Mouse (Mus musculus) heart, postnatal 4 days (tissue): Measurements from ENCODE around the gene Psme1. TPM values are rescaled to one million over a fixed set of nuclear protein-coding genes. Genes with fewer than 3 reads are reported as not detected.

Source experiments
- DNase-seq: peaks from one replicate; pipeline ENCODE4 v3.0.0; 2021
- total RNA-seq, 2 experiments: library from RNA; stranded (reverse); gene quantifications; 2 replicates each; pipeline ENCODE4 v1.2.3; 2021

The Psme1 gene
- total RNA-seq, 2 experiments from 2014 or later: 232 to 244 TPM

DNA sequence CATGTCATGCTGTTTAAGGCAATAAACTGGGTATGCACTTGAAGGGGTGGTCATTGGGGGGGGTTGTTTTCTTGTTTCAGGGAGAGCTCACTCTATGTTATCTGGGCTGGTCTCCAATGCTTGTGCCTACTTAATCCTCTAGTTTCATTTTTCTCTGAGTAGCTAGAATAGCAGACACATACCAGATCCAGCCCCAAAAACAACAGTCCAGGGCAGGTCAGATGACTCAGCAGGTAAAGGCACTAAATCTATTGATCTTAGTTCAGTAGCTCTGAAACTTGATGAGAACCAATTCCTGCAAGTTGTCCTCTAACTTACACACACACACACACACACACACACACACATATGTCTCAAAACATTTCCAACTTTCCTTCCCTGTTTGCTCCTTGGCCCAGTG, 6.2 kb upstream of the Psme1 start:
- no peak for DNase-seq

GRCm38 (mm10) chr14:55575302-55575701, 2.6 kb upstream of the Psme1 start, which contains the start of gene Fitm1:
Gene Fitm1, plus strand, starts transcription at chr14:55575617.
- DNase-seq: peak; percentile 73

DNA sequence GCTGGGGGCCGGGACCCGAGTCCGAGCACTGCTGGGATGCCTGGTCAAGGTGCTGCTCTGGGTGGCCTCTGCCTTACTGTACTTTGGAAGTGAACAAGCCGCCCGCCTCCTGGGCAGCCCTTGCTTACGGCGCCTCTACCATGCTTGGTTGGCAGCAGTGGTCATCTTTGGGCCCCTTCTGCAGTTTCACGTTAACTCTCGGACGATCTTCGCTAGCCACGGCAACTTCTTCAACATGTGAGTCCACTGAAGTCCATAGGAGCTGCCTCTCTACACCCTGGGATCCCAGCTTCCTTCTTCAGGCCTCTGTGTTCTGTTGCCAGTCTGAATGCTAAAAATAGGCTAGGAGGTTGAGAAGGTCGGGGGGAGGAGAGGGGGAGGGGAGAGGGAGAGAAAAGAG, 2.2 kb upstream of the Psme1 start:
- DNase-seq: peak; percentile 44

DNA sequence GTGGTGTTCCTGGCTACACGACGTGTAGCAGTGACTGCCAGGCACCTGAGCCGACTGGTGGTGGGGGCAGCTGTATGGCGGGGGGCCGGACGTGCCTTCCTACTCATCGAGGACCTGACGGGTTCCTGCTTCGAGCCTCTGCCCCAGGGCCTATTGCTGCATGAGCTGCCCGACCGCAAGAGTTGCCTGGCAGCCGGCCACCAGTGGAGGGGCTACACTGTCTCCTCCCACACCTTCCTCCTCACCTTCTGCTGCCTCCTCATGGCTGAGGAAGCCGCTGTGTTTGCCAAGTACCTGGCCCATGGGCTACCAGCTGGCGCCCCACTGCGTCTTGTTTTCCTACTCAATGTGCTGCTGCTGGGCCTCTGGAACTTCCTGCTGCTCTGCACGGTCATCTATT, 1.5 kb upstream of the Psme1 start:
- peak; percentile 61 for DNase-seq

DNA sequence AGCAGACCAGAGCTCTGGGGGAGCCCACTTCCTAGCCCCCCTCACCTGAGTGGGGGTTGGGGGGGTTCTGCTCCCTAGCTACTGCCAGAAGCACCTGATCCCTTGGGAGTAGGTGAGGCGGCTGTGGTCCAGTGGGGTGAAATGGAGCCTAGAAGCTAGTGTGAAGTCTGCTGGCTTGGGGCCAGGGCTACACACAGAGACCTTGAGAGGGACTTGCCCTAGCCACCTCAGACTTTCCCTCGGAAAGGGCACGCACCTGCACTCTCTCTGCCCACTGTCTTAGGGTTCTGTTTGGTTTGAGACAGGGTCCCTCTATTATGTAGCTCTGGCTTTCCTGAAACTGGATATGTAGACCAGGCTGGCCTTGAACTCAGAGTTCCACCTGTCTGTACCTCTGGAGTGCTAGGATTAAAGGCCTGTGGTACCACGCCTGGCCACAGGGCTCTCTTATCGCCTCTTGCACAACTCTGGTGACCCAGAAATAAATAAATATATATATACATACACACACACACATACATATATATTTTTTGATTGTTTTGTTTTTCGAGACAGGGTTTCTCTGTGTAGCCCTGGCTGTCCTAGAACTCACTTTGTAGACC, 846 bp downstream of the Psme1 start:
- DNase-seq: peak; percentile 69

DNA sequence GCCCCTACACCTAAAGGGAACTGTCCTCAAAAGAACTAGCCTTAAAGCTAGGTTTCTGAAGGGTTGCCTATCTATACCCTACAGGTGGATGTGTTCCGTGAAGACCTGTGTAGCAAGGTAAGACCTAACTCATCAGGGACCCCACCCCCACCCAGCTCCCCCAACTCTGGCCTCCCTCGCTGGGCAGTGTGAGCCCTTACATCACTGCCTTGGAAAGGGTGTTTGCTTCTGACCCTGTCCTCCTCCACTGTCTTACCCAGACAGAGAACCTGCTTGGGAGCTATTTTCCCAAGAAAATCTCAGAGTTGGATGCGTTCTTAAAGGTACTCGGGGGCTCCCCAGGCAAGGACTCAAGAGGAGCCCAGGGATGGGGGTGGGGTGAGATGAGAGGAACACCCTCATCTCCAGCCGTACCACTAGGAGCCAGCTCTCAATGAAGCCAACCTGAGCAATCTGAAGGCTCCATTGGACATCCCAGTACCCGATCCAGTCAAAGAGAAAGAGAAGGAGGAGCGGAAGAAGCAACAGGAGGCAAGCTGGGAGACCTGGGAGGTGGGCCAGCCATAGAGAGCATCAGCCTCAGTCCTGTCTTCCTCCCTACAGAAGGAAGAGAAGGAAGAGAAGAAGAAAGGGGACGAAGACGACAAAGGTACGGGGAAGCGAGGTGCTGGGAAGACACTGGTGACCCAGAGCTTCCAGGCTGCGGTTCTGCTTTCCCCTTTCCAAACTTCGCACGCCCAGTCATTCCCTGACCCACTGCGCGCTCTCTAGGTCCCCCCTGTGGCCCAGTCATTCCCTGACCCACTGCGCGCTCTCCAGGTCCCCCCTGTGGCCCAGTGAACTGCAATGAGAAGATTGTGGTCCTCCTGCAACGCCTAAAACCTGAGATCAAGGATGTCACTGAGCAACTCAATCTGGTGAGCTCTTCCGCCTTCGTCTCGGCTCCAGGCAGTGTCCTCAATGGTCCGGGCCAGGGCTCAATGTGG, 1.9 kb downstream of the Psme1 start:
- no peak for DNase-seq

- DNase-seq: no peak
Observed at GRCm38 (mm10) chr14:55580731-55581130, 2.8 kb downstream of the Psme1 start.

GRCm38 (mm10) chr14:55581981-55582681, 4.2 kb downstream of the Psme1 start:
- no peak for DNase-seq

- DNase-seq: no peak
Observed at GRCm38 (mm10) chr14:55584303-55584701, 6.4 kb downstream of the Psme1 start.

GRCm38 (mm10) chr14:55584702-55585565, 7.0 kb downstream of the Psme1 start, which contains the start of gene Emc9:
Gene Emc9, minus strand, starts transcription at chr14:55585302.
- peak; percentile 75 for DNase-seq

GRCm38 (mm10) chr14:55585566-55585960, 7.6 kb downstream of the Psme1 start:
- DNase-seq: no peak

DNA sequence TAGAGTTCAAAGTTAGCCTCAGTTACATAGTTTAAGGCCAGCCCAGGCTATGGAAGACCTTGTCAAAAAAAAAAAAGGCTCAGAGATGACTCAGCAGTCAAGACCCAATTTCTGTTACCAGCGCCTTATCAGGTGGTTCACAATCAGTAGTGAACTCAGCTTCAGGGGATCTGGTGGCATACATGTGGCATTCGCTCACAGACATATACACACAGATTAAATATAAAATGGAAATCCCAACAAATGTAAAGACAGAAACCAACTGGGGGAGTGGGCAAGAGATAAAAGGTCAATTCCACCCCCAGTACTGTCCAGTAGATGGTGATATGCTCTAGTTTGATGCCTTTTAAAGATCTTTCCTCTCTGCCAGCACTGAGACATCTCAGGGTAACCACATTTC, 8.2 kb downstream of the Psme1 start:
- no peak for DNase-seq

GRCm38 (mm10) chr14:55589271-55589670, 11.3 kb downstream of the Psme1 start:
- DNase-seq: no peak

GRCm38 (mm10) chr14:55589771-55590448, 12.0 kb downstream of the Psme1 start:
- no peak for DNase-seq

DNA sequence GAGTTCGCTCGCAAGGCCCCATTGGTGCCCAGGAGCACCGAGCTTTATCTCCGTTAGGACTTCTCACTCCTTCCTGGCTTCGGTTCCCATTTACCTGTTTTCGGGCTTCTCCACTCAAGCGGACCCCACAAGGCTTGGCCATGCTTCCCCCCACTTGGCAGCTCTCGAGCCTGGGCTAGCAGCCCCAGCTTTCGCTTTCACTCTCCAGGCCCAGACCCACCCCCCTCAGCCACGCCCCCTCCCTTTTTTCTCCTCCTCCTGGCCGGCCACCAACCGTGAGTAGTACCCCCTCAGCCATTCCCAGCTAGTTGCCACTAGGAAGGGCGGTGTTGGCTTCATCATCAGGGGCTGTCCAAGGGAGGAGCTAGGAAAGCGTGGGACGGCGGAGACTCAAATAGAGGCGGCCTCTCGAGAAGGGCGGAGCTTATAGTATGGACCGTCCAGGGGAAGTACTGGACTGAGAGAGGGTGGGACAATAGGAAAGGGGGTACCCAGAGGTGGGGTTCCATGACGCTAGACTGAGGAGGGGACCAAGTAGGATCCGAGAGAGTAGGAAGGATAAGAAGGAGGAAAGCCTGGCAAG, 12.9 kb downstream of the Psme1 start, which contains the start of gene Psme2:
TSS of gene Psme2 (minus strand) at position 366 of the 583 bp plus-strand sequence.
- DNase-seq: peak; percentile 95

- peak; percentile 95 for DNase-seq
Observed at GRCm38 (mm10) chr14:55591331-55591891, 13.5 kb downstream of the Psme1 start, which contains the start of gene Rnf31. Gene Rnf31, plus strand, starts transcription at chr14:55591708.

GRCm38 (mm10) chr14:55592226-55592625, 14.3 kb downstream of the Psme1 start:
- DNase-seq: no peak

DNA sequence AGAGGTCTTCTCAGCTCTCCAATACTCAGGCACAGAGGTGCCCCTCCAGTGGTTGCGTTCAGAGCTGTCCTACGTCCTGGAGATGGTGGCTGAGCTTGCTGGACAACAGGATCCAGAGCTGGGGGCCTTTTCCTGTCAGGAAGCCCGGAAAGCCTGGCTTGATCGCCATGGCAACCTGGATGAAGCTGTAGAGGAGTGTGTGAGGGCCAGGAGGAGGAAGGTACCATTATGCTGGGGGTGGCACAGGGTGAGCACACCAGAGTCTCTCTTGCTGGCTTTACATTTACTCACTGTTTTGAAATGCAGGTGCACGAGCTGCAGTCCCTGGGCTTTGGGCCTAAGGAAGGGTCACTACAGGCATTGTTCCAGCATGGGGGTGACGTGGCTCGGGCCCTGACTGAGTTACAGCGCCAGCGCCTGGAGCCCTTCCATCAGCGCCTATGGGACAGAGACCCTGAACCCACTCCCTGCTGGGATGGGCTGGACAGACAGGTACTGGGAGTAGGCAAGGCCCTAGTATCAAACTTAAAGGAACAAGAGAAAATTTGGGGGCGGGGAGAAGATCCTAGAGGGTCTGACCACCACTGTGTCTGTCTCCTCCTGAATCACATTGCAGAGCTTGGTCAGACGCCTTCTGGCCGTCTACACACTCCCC, 18.2 kb downstream of the Psme1 start:
- DNase-seq: no peak

GRCm38 (mm10) chr14:55598521-55599390, 20.8 kb downstream of the Psme1 start:
- no peak for DNase-seq
